In the genomic region with DNA sequence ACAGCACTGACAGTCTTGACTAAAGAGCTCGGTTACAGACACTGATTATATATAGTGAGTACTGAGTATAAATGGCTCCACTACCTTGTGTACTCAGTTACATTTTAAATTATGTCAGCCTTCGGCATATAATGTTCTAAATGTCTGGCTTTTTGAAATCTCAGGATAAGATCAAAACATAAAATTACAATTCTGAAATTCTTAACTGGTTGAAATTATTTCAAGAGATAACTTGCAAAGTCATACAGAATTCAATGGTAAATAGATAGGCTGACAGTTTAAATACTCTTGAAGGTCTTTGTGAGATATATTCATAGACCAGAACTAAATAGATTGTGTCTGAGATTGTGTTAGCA, we compare ENCODE assay signal across 1 mouse cellular context.
TF ChIP-seq lines count a peak whose summit lies in the region.

No protein-coding gene starts in this region.

TF ChIP-seq in MEL, 35 proteins besides CTCF, POLR2A, EP300 and RAD21 (continued from another document):
- TF ChIP-seq ZC3H11A (IDR thresholded peaks at IDR 0.05; ENCODE audit: low read depth, low read length) (no peak), NRF1 (IDR thresholded peaks at IDR 0.05; ENCODE audit: insufficient read depth, low read depth, low read length, poor library complexity, severe bottlenecking) (0 out of 2 replicates have a peak, but pooled peaks have one; percentile 3), HCFC1 (IDR thresholded peaks at IDR 0.05; ENCODE audit: low read depth, low read length) (no peak)
